Mouse (Mus musculus): ENCODE data around the gene Mcu. TPM values are rescaled to one million over a fixed set of nuclear protein-coding genes. Genes with fewer than 3 reads are reported as not detected.
A peak's percentile ranks its signal among the peaks of the same experiment; 100 is the strongest.

The Mcu gene
- total and polyA plus RNA-seq, 3 experiments, result 4.9 to 5.7 (median 5.3) TPM

- peak; percentile 12 for DNase-seq (ENCODE audit: extremely low read depth)
- Histone ChIP-seq H3K4me2 (ENCODE audit: insufficient read depth, low read depth, poor library complexity, severe bottlenecking) (no peak overlapping the region), H3K27ac (ENCODE audit: insufficient read depth, low read depth) (no peak overlapping the region), H3K9me3 (replicated peaks; ENCODE audit: low read length) (no peaks in the 10 kb centered on the region), H3K9ac (ENCODE audit: insufficient read depth, low read depth) (no peak overlapping the region), H3K27me3 (replicated peaks) (no peaks in the 10 kb centered on the region), H3K79me2 (replicated peaks; ENCODE audit: control insufficient read depth, extremely low read depth, insufficient read depth, poor library complexity, severe bottlenecking) (no peaks in the 10 kb centered on the region), H3K36me3 (replicated peaks in 1 of 2; ENCODE audit: control insufficient read depth in 1 of 2, insufficient read depth in 1 of 2, low read length in 1 of 2) (peaks cover 0 to 8% of the 10 kb centered on the region in 2 experiments), H3K4me3 (replicated peaks in 1 of 3; ENCODE audit: low read depth in 2 of 3, low read length in 2 of 3, poor library complexity in 1 of 3) (no peak overlapping the region), H3K4me1 (ENCODE audit: control insufficient read depth in 1 of 2, insufficient read depth in 2 of 2) (peaks cover 8 to 19% of the 10 kb centered on the region in 2 experiments)
- in situ Hi-C loops (cut with MboI; ENCODE audit: low pct_ligation_motif_present, low pct_unique_long_range_greater_than_20kb, low sequenced_read_pairs), result no loop called here
- dilution Hi-C loops (cut with MboI; ENCODE audit: extremely low pct_ligation_motif_present, extremely low pct_unique_long_range_greater_than_20kb, low sequenced_read_pairs), result no loop called here
- no peak for TF ChIP-seq USF1 (IDR thresholded peaks at IDR 0.05; ENCODE audit: low read depth, low read length)
- TF ChIP-seq TCF12 (IDR thresholded peaks at IDR 0.05; ENCODE audit: low read depth, low read length), result no peak
- no peak for TF ChIP-seq ZC3H11A (IDR thresholded peaks at IDR 0.05; ENCODE audit: low read depth, low read length)
- TF ChIP-seq ETS1 (conservative IDR thresholded peaks at IDR 0.05; ENCODE audit: low read depth, low read length), result no peak
- no peak for TF ChIP-seq MYC (IDR thresholded peaks at IDR 0.05; ENCODE audit: low read depth, low read length)
- no peak for TF ChIP-seq HCFC1 (IDR thresholded peaks at IDR 0.05; ENCODE audit: low read depth, low read length)
- TF ChIP-seq UBTF (IDR thresholded peaks at IDR 0.05; ENCODE audit: low read depth, low read length), result no peak
- no peak for TF ChIP-seq MXI1 (IDR thresholded peaks at IDR 0.05; ENCODE audit: low read depth, low read length)
- TF ChIP-seq MAFK (IDR thresholded peaks at IDR 0.05; ENCODE audit: insufficient replicate concordance, low read length), result no peak
- no peak for TF ChIP-seq KAT2A (IDR thresholded peaks at IDR 0.05; ENCODE audit: insufficient replicate concordance, low read length)
- TF ChIP-seq SIN3A (IDR thresholded peaks at IDR 0.05; ENCODE audit: low read length), result no peak
These were observed 51.9 kb downstream of the Mcu start for GRCm38 (mm10) chr10:59564551-59564950.

- no peak overlapping the region for H3K9ac ChIP-seq (ENCODE audit: insufficient read depth, low read depth)
- no peaks in the 10 kb centered on the region for H3K9me3 ChIP-seq (replicated peaks; ENCODE audit: low read length)
- no peaks in the 10 kb centered on the region for H3K79me2 ChIP-seq (replicated peaks; ENCODE audit: control insufficient read depth, extremely low read depth, insufficient read depth, poor library complexity, severe bottlenecking)
- H3K27me3 ChIP-seq (replicated peaks), result no peaks in the 10 kb centered on the region
- H3K4me2 ChIP-seq (ENCODE audit: insufficient read depth, low read depth, poor library complexity, severe bottlenecking), result no peak overlapping the region
- no peak overlapping the region for H3K4me3 ChIP-seq (replicated peaks in 1 of 3; ENCODE audit: low read depth in 2 of 3, low read length in 2 of 3, poor library complexity in 1 of 3)
- peaks cover 0 to 7% of the 10 kb centered on the region in 2 experiments for H3K36me3 ChIP-seq (replicated peaks in 1 of 2; ENCODE audit: control insufficient read depth in 1 of 2, insufficient read depth in 1 of 2, low read length in 1 of 2)
- TF ChIP-seq USF2 (conservative IDR thresholded peaks at IDR 0.05; ENCODE audit: low read depth, low read length), result no peak
- in situ Hi-C loops (cut with MboI; ENCODE audit: low pct_ligation_motif_present, low pct_unique_long_range_greater_than_20kb, low sequenced_read_pairs), result no loop called here
- dilution Hi-C loops (cut with MboI; ENCODE audit: extremely low pct_ligation_motif_present, extremely low pct_unique_long_range_greater_than_20kb, low sequenced_read_pairs), result no loop called here
- no peak overlapping the region for H3K27ac ChIP-seq (ENCODE audit: insufficient read depth, low read depth)
- peaks cover 8 to 16% of the 10 kb centered on the region in 2 experiments for H3K4me1 ChIP-seq (ENCODE audit: control insufficient read depth in 1 of 2, insufficient read depth in 2 of 2)
- no peak for DNase-seq (ENCODE audit: extremely low read depth)
These were observed 54.0 kb downstream of the Mcu start for GRCm38 (mm10) chr10:59562511-59562910.

DNA sequence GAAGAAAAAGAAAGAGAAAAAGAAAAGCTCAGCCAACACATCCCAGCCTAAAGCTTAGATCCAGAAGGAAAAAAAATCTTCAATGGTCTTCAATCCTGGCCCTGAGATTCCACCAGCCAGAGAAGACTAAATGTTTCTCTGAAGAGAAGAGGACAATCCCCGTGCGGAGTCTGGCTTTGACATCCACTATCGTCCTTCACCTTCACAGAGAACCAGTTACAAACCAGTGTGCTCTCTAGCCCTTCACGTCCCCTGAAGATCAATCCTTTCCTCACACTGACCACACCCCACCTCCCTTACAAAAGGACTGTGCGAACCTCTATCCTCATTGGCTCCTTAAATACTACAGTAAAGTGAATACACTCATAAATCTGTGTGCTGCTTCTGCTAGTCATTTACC lies 56.4 kb downstream of the Mcu start:
- Histone ChIP-seq H3K79me2 (replicated peaks; ENCODE audit: control insufficient read depth, extremely low read depth, insufficient read depth, poor library complexity, severe bottlenecking) (no peaks in the 10 kb centered on the region), H3K4me1 (ENCODE audit: control insufficient read depth in 1 of 2, insufficient read depth in 2 of 2) (peaks cover 8 to 15% of the 10 kb centered on the region in 2 experiments), H3K9ac (ENCODE audit: insufficient read depth, low read depth) (no peak overlapping the region), H3K4me3 (replicated peaks in 1 of 3; ENCODE audit: low read depth in 2 of 3, low read length in 2 of 3, poor library complexity in 1 of 3) (no peak overlapping the region), H3K27me3 (replicated peaks) (no peaks in the 10 kb centered on the region), H3K27ac (ENCODE audit: insufficient read depth, low read depth) (no peak overlapping the region), H3K9me3 (replicated peaks; ENCODE audit: low read length) (no peaks in the 10 kb centered on the region), H3K36me3 (replicated peaks in 1 of 2; ENCODE audit: control insufficient read depth in 1 of 2, insufficient read depth in 1 of 2, low read length in 1 of 2) (peaks cover 0 to 2% of the 10 kb centered on the region in 2 experiments), H3K4me2 (ENCODE audit: insufficient read depth, low read depth, poor library complexity, severe bottlenecking) (no peak overlapping the region)
- no peak for DNase-seq (ENCODE audit: extremely low read depth)
- TF ChIP-seq MYC (IDR thresholded peaks at IDR 0.05; ENCODE audit: low read depth, low read length), result no peak
- no peak for TF ChIP-seq NELFE (IDR thresholded peaks at IDR 0.05; ENCODE audit: low read depth, low read length)
- TF ChIP-seq MAFK (IDR thresholded peaks at IDR 0.05; ENCODE audit: insufficient replicate concordance, low read length), result no peak
- TF ChIP-seq ZMIZ1 (IDR thresholded peaks at IDR 0.05; ENCODE audit: low read depth, low read length), result no peak
- no peak for TF ChIP-seq POLR2AphosphoS2 (IDR thresholded peaks at IDR 0.05; ENCODE audit: low read depth, low read length)
- no peak for TF ChIP-seq SIN3A (IDR thresholded peaks at IDR 0.05; ENCODE audit: low read length)
- TF ChIP-seq USF2 (conservative IDR thresholded peaks at IDR 0.05; ENCODE audit: low read depth, low read length), result no peak
- no peak for TF ChIP-seq ZKSCAN1 (IDR thresholded peaks at IDR 0.05; ENCODE audit: borderline replicate concordance, low read depth, low read length)
- TF ChIP-seq JUND (conservative IDR thresholded peaks at IDR 0.05; ENCODE audit: low read depth, low read length), result no peak
- no peak for TF ChIP-seq BHLHE40 (IDR thresholded peaks at IDR 0.05; ENCODE audit: low read depth, low read length)
- no peak for TF ChIP-seq JUN (IDR thresholded peaks at IDR 0.05; ENCODE audit: insufficient read depth, low read depth, low read length)
- TF ChIP-seq KAT2A (IDR thresholded peaks at IDR 0.05; ENCODE audit: insufficient replicate concordance, low read length), result no peak
- no peak for TF ChIP-seq HCFC1 (IDR thresholded peaks at IDR 0.05; ENCODE audit: low read depth, low read length)
- no peak for TF ChIP-seq TCF12 (IDR thresholded peaks at IDR 0.05; ENCODE audit: low read depth, low read length)
- TF ChIP-seq RAD21 (IDR thresholded peaks at IDR 0.05; ENCODE audit: low read depth, low read length), result no peak
- no peak for TF ChIP-seq USF1 (IDR thresholded peaks at IDR 0.05; ENCODE audit: low read depth, low read length)
- TF ChIP-seq CHD2 (IDR thresholded peaks at IDR 0.05; ENCODE audit: low read length), result no peak
- no peak for TF ChIP-seq TBP (conservative IDR thresholded peaks at IDR 0.05; ENCODE audit: low read depth, low read length)
- TF ChIP-seq MAX (IDR thresholded peaks at IDR 0.05; ENCODE audit: low read length), result no peak
- in situ Hi-C loops (cut with MboI; ENCODE audit: low pct_ligation_motif_present, low pct_unique_long_range_greater_than_20kb, low sequenced_read_pairs), result no loop called here
- dilution Hi-C loops (cut with MboI; ENCODE audit: extremely low pct_ligation_motif_present, extremely low pct_unique_long_range_greater_than_20kb, low sequenced_read_pairs), result no loop called here
